Mouse (Mus musculus) kidney, embryonic 15.5 days (tissue): ENCODE measurements around the gene Dok3. TPM values are rescaled to one million over a fixed set of nuclear protein-coding genes. Genes with fewer than 3 reads are reported as not detected.
A peak's percentile ranks its signal among the peaks of the same experiment; 100 is the strongest.

Experiments
- ATAC-seq: fragments of 200-750 bp; cut with Nextera tagmentation; replicated peaks from 2 replicates; pipeline ENCODE4 v1.8.0; 2017; ENCODE audit warnings: moderate TSS enrichment; ENCODE audit not compliant: low FRiP score
- H3K27ac ChIP-seq: fragments of 300-500 bp; sonication (generic); 2 replicates; pipeline ENCODE4 v1.5.1; 2015; ENCODE audit warnings: mild to moderate bottlenecking, inconsistent platforms
- H3K27me3 ChIP-seq: fragments of 300-500 bp; sonication (generic); 2 replicates; pipeline ENCODE4 v1.6.1; 2015; ENCODE audit warnings: inconsistent platforms
- H3K36me3 ChIP-seq: fragments of 300-500 bp; sonication (generic); 2 replicates; pipeline ENCODE4 v1.6.1; 2015; ENCODE audit warnings: inconsistent platforms
- H3K4me1 ChIP-seq: fragments of 300-500 bp; sonication (generic); 2 replicates; pipeline ENCODE4 v1.6.1; 2015; ENCODE audit warnings: inconsistent platforms
- H3K4me2 ChIP-seq: fragments of 300-500 bp; sonication (generic); 2 replicates; pipeline ENCODE4 v1.6.1; 2015; ENCODE audit warnings: moderate library complexity, mild to moderate bottlenecking, inconsistent platforms
- H3K4me3 ChIP-seq: fragments of 300-500 bp; sonication (generic); replicated peaks from 2 replicates; pipeline ENCODE4 v1.5.1; 2015; ENCODE audit warnings: mild to moderate bottlenecking, inconsistent platforms
- H3K9ac ChIP-seq: fragments of 300-500 bp; sonication (generic); 2 replicates; pipeline ENCODE4 v1.6.1; 2015; ENCODE audit warnings: mild to moderate bottlenecking, inconsistent platforms
- H3K9me3 ChIP-seq: fragments of 300-500 bp; sonication (generic); replicated peaks from 2 replicates; pipeline ENCODE4 v1.6.1; 2016; ENCODE audit warnings: inconsistent platforms
- WGBS: fragments of 180-500 bp; shearing (Covaris S2); methylation state at CpG from one replicate; pipeline ENCODE4 v1.1.7; 2015; ENCODE audit warnings: mixed read lengths; 5-methylcytosine and 5-hydroxymethylcytosine counted together
- polyA plus RNA-seq: library from polyadenylated mRNA; unstranded; fragments of >200 nt; fragmentation: Nextera tagmentation; extraction: Ambion mirVana; gene quantifications from 2 replicates; pipeline ENCODE4 v1.2.1, GENCODE M21; 2015

Gene Dok3
- polyA plus RNA-seq, 1 experiment from 2014 or later, result 2.9 TPM

GRCm38 (mm10) chr13:55513828-55514227, 15.3 kb downstream of the Dok3 start:
- WGBS, result 37% methylated on average over 9 of the region's 9 CpGs
- Histone ChIP-seq H3K4me1 (peaks cover 37% of the 10 kb centered on the region), H3K9ac (peak overlapping the region; percentile 82; the same call in 1 of the 2 replicates)

GRCm38 (mm10) chr13:55513111-55513748, 15.9 kb downstream of the Dok3 start, which contains the start of gene Pdlim7:
Gene Pdlim7 (minus strand): TSS chr13:55513676.
- peaks cover 23% of the 10 kb centered on the region for H3K36me3 ChIP-seq
- peaks cover 8% of the 10 kb centered on the region; the same call in 1 of the 2 replicates for H3K27me3 ChIP-seq
- no peaks in the 10 kb centered on the region for H3K9me3 ChIP-seq
- H3K27ac ChIP-seq, result peak within 1 kb of the TSS; percentile 94
- peak within 1 kb of the TSS; percentile 89 for H3K4me3 ChIP-seq
- peaks cover 37% of the 10 kb centered on the region for H3K4me1 ChIP-seq
- peak within 1 kb of the TSS; percentile 89 for H3K4me2 ChIP-seq
- under 1% methylated on average over 55 of the region's 55 CpGs for WGBS
- ATAC-seq, result peak; percentile 73
- peak within 1 kb of the TSS; percentile 82 for H3K9ac ChIP-seq

More at GRCm38 (mm10) chr13:55513828-55514227, 15.3 kb downstream of the Dok3 start:
- Histone ChIP-seq H3K9me3 (no peaks in the 10 kb centered on the region), H3K4me2 (peak overlapping the region; percentile 89), H3K27ac (no peak overlapping the region), H3K27me3 (peaks cover 8% of the 10 kb centered on the region; the same call in 1 of the 2 replicates), H3K36me3 (peaks cover 17% of the 10 kb centered on the region), H3K4me3 (peak overlapping the region; percentile 89)
- no peak for ATAC-seq

- peak overlapping the region; percentile 89 for H3K4me2 ChIP-seq
- peak overlapping the region; percentile 94 for H3K27ac ChIP-seq
- peak; percentile 69 for ATAC-seq
- WGBS, result 2% methylated on average over 25 of the region's 25 CpGs
- H3K4me3 ChIP-seq, result peak overlapping the region; percentile 89
- H3K4me1 ChIP-seq, result peaks cover 37% of the 10 kb centered on the region
- peak overlapping the region; percentile 82 for H3K9ac ChIP-seq
- H3K27me3 ChIP-seq, result peaks cover 8% of the 10 kb centered on the region; the same call in 1 of the 2 replicates
- H3K9me3 ChIP-seq, result no peaks in the 10 kb centered on the region
- peaks cover 30% of the 10 kb centered on the region for H3K36me3 ChIP-seq
Measured at GRCm38 (mm10) chr13:55512379-55513031, 16.6 kb downstream of the Dok3 start.

- Histone ChIP-seq H3K4me3 (peak overlapping the region; percentile 89), H3K9ac (no peak overlapping the region), H3K4me1 (peaks cover 37% of the 10 kb centered on the region), H3K4me2 (peak overlapping the region; percentile 89), H3K36me3 (peaks cover 40% of the 10 kb centered on the region), H3K27ac (peak overlapping the region; percentile 94), H3K9me3 (no peaks in the 10 kb centered on the region), H3K27me3 (peaks cover 8% of the 10 kb centered on the region; the same call in 1 of the 2 replicates)
- WGBS, result 35% methylated on average over 5 of the region's 5 CpGs
- ATAC-seq, result no peak
Measured at GRCm38 (mm10) chr13:55511492-55511861, 17.6 kb downstream of the Dok3 start.

- H3K4me3 ChIP-seq, result peak overlapping the region; percentile 89
- peak overlapping the region; percentile 94 for H3K27ac ChIP-seq
- H3K4me1 ChIP-seq, result peaks cover 37% of the 10 kb centered on the region
- H3K9me3 ChIP-seq, result no peaks in the 10 kb centered on the region
- H3K4me2 ChIP-seq, result peak overlapping the region; percentile 89
- ATAC-seq, result peak; percentile 82
- H3K36me3 ChIP-seq, result peaks cover 46% of the 10 kb centered on the region
- H3K27me3 ChIP-seq, result peaks cover 8% of the 10 kb centered on the region; the same call in 1 of the 2 replicates
- H3K9ac ChIP-seq, result no peak overlapping the region
- 14% methylated on average over 6 of the region's 6 CpGs for WGBS
Measured at GRCm38 (mm10) chr13:55510668-55511491, 18.2 kb downstream of the Dok3 start.

GRCm38 (mm10) chr13:55510332-55510667, 18.8 kb downstream of the Dok3 start:
- peaks cover 6% of the 10 kb centered on the region; the same call in 1 of the 2 replicates for H3K27me3 ChIP-seq
- H3K4me2 ChIP-seq, result peak overlapping the region; percentile 89
- H3K4me3 ChIP-seq, result peak overlapping the region; percentile 89; the same call in 1 of the 2 replicates
- H3K9ac ChIP-seq, result no peak overlapping the region
- WGBS, result 26% methylated on average over 3 of the region's 3 CpGs
- no peaks in the 10 kb centered on the region for H3K9me3 ChIP-seq
- no peak for ATAC-seq
- H3K4me1 ChIP-seq, result peaks cover 37% of the 10 kb centered on the region
- peak overlapping the region; percentile 94 for H3K27ac ChIP-seq
- peaks cover 52% of the 10 kb centered on the region for H3K36me3 ChIP-seq

- H3K4me1 ChIP-seq, result peaks cover 33% of the 10 kb centered on the region
- H3K9me3 ChIP-seq, result no peaks in the 10 kb centered on the region
- no peak overlapping the region for H3K27ac ChIP-seq
- no peak overlapping the region for H3K9ac ChIP-seq
- no peak overlapping the region for H3K4me2 ChIP-seq
- no peak for ATAC-seq
- no peak overlapping the region for H3K4me3 ChIP-seq
- no peaks in the 10 kb centered on the region for H3K27me3 ChIP-seq
- WGBS, result 95% methylated on average over 10 of the region's 10 CpGs
- peaks cover 70% of the 10 kb centered on the region for H3K36me3 ChIP-seq
Measured at GRCm38 (mm10) chr13:55508531-55508930, 20.6 kb downstream of the Dok3 start.

- Histone ChIP-seq H3K36me3 (peaks cover 76% of the 10 kb centered on the region), H3K9me3 (no peaks in the 10 kb centered on the region), H3K4me1 (peaks cover 31% of the 10 kb centered on the region), H3K4me3 (no peak overlapping the region), H3K27me3 (no peaks in the 10 kb centered on the region), H3K27ac (no peak overlapping the region), H3K9ac (no peak overlapping the region), H3K4me2 (no peak overlapping the region)
- 71% methylated on average over 11 of the region's 11 CpGs for WGBS
- ATAC-seq, result no peak
Measured at GRCm38 (mm10) chr13:55507877-55508276, 21.2 kb downstream of the Dok3 start.

GRCm38 (mm10) chr13:55506697-55507096, 22.4 kb downstream of the Dok3 start:
- Histone ChIP-seq H3K4me2 (no peak overlapping the region), H3K9ac (no peak overlapping the region), H3K27me3 (no peaks in the 10 kb centered on the region), H3K4me3 (no peak overlapping the region), H3K36me3 (peaks cover 88% of the 10 kb centered on the region), H3K9me3 (no peaks in the 10 kb centered on the region), H3K4me1 (peaks cover 21% of the 10 kb centered on the region), H3K27ac (no peak overlapping the region)
- 94% methylated on average over 10 of the region's 10 CpGs for WGBS
- ATAC-seq, result no peak

GRCm38 (mm10) chr13:55505810-55506209, 23.3 kb downstream of the Dok3 start:
- no peak overlapping the region for H3K4me2 ChIP-seq
- H3K4me3 ChIP-seq, result no peak overlapping the region
- peaks cover 97% of the 10 kb centered on the region for H3K36me3 ChIP-seq
- no peaks in the 10 kb centered on the region for H3K9me3 ChIP-seq
- no peaks in the 10 kb centered on the region for H3K27me3 ChIP-seq
- no peak overlapping the region for H3K27ac ChIP-seq
- ATAC-seq, result no peak
- H3K9ac ChIP-seq, result no peak overlapping the region
- 91% methylated on average over 9 of the region's 9 CpGs for WGBS
- H3K4me1 ChIP-seq, result peaks cover 13% of the 10 kb centered on the region

- H3K36me3 ChIP-seq, result peaks cover 100% of the 10 kb centered on the region
- no peaks in the 10 kb centered on the region for H3K27me3 ChIP-seq
- 83% methylated on average over 5 of the region's 5 CpGs for WGBS
- H3K4me2 ChIP-seq, result no peak overlapping the region
- no peaks in the 10 kb centered on the region for H3K9me3 ChIP-seq
- H3K27ac ChIP-seq, result no peak overlapping the region
- H3K4me3 ChIP-seq, result no peak overlapping the region
- no peak for ATAC-seq
- H3K4me1 ChIP-seq, result no peaks in the 10 kb centered on the region
- H3K9ac ChIP-seq, result no peak overlapping the region
Measured at GRCm38 (mm10) chr13:55504390-55504789, 24.7 kb downstream of the Dok3 start.

- Histone ChIP-seq H3K4me2 (no peak overlapping the region), H3K27ac (no peak overlapping the region), H3K36me3 (peaks cover 98% of the 10 kb centered on the region), H3K9ac (no peak overlapping the region), H3K27me3 (no peaks in the 10 kb centered on the region), H3K4me1 (no peaks in the 10 kb centered on the region), H3K9me3 (no peaks in the 10 kb centered on the region), H3K4me3 (no peak overlapping the region)
- no peak for ATAC-seq
- 93% methylated on average over 8 of the region's 8 CpGs for WGBS
Measured at GRCm38 (mm10) chr13:55502405-55502804, 26.7 kb downstream of the Dok3 start.
